In the genomic region with DNA sequence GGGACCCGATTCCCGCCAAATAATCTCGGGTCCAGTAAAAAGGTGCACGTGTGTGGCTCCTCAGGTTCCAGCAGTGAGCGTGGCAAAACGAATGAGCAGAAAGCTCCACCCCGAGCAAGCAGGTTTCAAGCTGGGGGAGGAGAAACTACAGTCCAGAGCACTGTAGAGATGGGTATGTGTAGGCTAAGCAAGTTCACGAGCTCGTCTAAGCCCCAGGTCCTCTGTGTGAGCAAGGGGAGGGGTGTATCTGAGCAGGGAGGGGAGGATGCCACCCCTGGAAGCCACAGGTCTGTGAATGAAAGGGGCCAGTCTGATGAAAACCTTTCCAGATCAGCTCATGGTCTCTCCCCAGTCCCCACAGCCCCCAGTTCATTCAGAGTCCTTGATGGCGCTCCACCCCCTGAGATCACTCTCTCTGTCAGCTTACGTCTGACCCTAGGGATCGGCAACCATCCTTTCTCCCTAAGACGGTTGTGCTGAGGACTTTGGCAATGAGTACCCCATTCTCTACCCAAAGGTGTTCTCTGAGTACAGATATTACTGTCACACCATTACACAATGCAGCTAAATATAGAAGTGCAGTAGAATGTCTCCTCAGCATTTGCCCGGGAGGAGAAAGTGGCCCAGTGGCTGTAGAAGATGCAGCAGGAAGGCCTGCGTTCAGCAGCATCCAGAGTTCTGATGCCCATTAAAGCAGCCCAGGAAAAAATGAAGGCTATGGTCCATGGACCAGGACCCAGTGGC, we compare ENCODE assay signal across 25 mouse cellular contexts.
DNase-seq lines count a peak whose midpoint lies in the region; ATAC-seq lines count a peak whose summit lies in the region.
"Had no signal": no experiment of that assay in that cellular context is flagged by ENCODE, and none has a peak within 500 bp of the region (broad histone marks: within the 10 kb centered on the region; RNA-seq: fewer than 3 reads in every experiment).

No protein-coding gene starts in this region.

- no peak overlapping the region for H3K27ac ChIP-seq in heart, embryonic 12.5 days (ENCODE audit: poor library complexity, severe bottlenecking)
- H3K27ac ChIP-seq in hindbrain, embryonic 10.5 days, result 0 out of 2 replicates have a peak overlapping the region, but pooled peaks have one; percentile 8
- H3K27ac ChIP-seq in hindbrain, embryonic 12.5 days, result no peak overlapping the region
- peak overlapping the region; percentile 15 for H3K27ac ChIP-seq in embryonic facial prominence, embryonic 10.5 days (replicated peaks)
- peak overlapping the region; percentile 46; the same call in 1 of the 2 replicates for H3K27ac ChIP-seq in limb, embryonic 10.5 days
- H3K27ac ChIP-seq: gastrocnemius, adult 2 months; limb, embryonic 13.5 days; liver, embryonic 12.5 days; midbrain, embryonic 10.5 days; stomach, embryonic 15.5 days had no signal

- no peak for DNase-seq in heart, postnatal 36 days
- DNase-seq in hindbrain, embryonic 10.5 days (ENCODE audit: low spot score), result no peak
- DNase-seq in embryonic facial prominence, embryonic 10.5 days (ENCODE audit: low spot score), result no peak
- no peak for DNase-seq in limb, embryonic 10.5 days (ENCODE audit: low spot score)
- no peak for DNase-seq in left cerebral cortex, postnatal 10 days (ENCODE audit: extremely low spot score in 1 of 2, low spot score in 2 of 2)
- DNase-seq: adrenal gland, adult 8-10 months; B cell, adult 2 months; cerebellum, adult 11-12 months; cerebellum, postnatal 14 days; gastrocnemius, adult 2 months; kidney, adult 18-20 months; kidney, postnatal 14 days; lung, adult 18-20 months; lung, postnatal 10 days; right cerebral cortex, postnatal 4 days; thymus, adult 18-20 months; thymus, postnatal 36 days had no signal

- peak overlapping the region; percentile 15; the same call in 1 of the 2 replicates for H3K9ac ChIP-seq in heart, embryonic 12.5 days
- H3K9ac ChIP-seq in hindbrain, embryonic 12.5 days, result no peak overlapping the region
- H3K9ac ChIP-seq: limb, embryonic 13.5 days; liver, embryonic 12.5 days; stomach, embryonic 15.5 days had no signal

- H3K9me3 ChIP-seq in heart, embryonic 12.5 days (replicated peaks), result peaks cover 7% of the 10 kb centered on the region; the same call in 1 of the 2 replicates
- H3K9me3 ChIP-seq in hindbrain, embryonic 10.5 days, result peaks cover 3% of the 10 kb centered on the region; the same call in 1 of the 2 replicates
- H3K9me3 ChIP-seq in hindbrain, embryonic 12.5 days (replicated peaks), result no peaks in the 10 kb centered on the region
- peaks cover 4% of the 10 kb centered on the region; the same call in 1 of the 2 replicates for H3K9me3 ChIP-seq in embryonic facial prominence, embryonic 10.5 days
- no peaks in the 10 kb centered on the region for H3K9me3 ChIP-seq in limb, embryonic 10.5 days (replicated peaks)
- H3K9me3 ChIP-seq: limb, embryonic 13.5 days; stomach, embryonic 15.5 days had no signal

- intact Hi-C loops in heart, postnatal 36 days (cut with DNase I), result no loop called here
- intact Hi-C loops in left cerebral cortex, postnatal 10 days (cut with DNase I), result no loop called here

- H3K4me3 ChIP-seq in heart, embryonic 12.5 days, result no peak overlapping the region
- no peak overlapping the region for H3K4me3 ChIP-seq in hindbrain, embryonic 10.5 days
- H3K4me3 ChIP-seq in hindbrain, embryonic 12.5 days, result no peak overlapping the region
- H3K4me3 ChIP-seq in embryonic facial prominence, embryonic 10.5 days, result no peak overlapping the region
- no peak overlapping the region for H3K4me3 ChIP-seq in limb, embryonic 10.5 days
- H3K4me3 ChIP-seq: gastrocnemius, adult 2 months; limb, embryonic 13.5 days; liver, embryonic 12.5 days; midbrain, embryonic 10.5 days; stomach, embryonic 15.5 days had no signal

- 37% methylated on average over 15 of the region's 15 CpGs for WGBS in heart, embryonic 12.5 days
- WGBS in hindbrain, embryonic 10.5 days, result 47% methylated on average over 15 of the region's 15 CpGs
- WGBS in hindbrain, embryonic 12.5 days, result 45% methylated on average over 15 of the region's 15 CpGs
- 45% methylated on average over 15 of the region's 15 CpGs for WGBS in embryonic facial prominence, embryonic 10.5 days
- 48% methylated on average over 15 of the region's 15 CpGs for WGBS in limb, embryonic 10.5 days

- H3K4me1 ChIP-seq in heart, embryonic 12.5 days (replicated peaks), result peaks cover 10% of the 10 kb centered on the region; the same call in 1 of the 2 replicates
- peaks cover 11% of the 10 kb centered on the region; the same call in 1 of the 2 replicates for H3K4me1 ChIP-seq in hindbrain, embryonic 10.5 days (replicated peaks)
- H3K4me1 ChIP-seq in hindbrain, embryonic 12.5 days, result no peaks in the 10 kb centered on the region
- peaks cover 22% of the 10 kb centered on the region for H3K4me1 ChIP-seq in embryonic facial prominence, embryonic 10.5 days
- peaks cover 25% of the 10 kb centered on the region for H3K4me1 ChIP-seq in limb, embryonic 10.5 days
- H3K4me1 ChIP-seq: liver, embryonic 12.5 days; stomach, embryonic 15.5 days had no signal

- ATAC-seq in heart, embryonic 12.5 days (ENCODE audit: insufficient number of reproducible peaks, low FRiP score), result no peak
- ATAC-seq in hindbrain, embryonic 12.5 days (ENCODE audit: low FRiP score), result no peak
- ATAC-seq: activated CD4-positive, CD25-positive, alpha-beta regulatory T cell, adult 4 months; inflammation-experienced regulatory T-cells, adult 6 months; liver, embryonic 12.5 days had no signal

- no peaks in the 10 kb centered on the region for H3K36me3 ChIP-seq in heart, embryonic 12.5 days
- no peaks in the 10 kb centered on the region for H3K36me3 ChIP-seq in hindbrain, embryonic 10.5 days
- no peaks in the 10 kb centered on the region for H3K36me3 ChIP-seq in hindbrain, embryonic 12.5 days
- no peaks in the 10 kb centered on the region for H3K36me3 ChIP-seq in embryonic facial prominence, embryonic 10.5 days (replicated peaks)
- H3K36me3 ChIP-seq in limb, embryonic 10.5 days, result no peaks in the 10 kb centered on the region
- H3K36me3 ChIP-seq: limb, embryonic 13.5 days; liver, embryonic 12.5 days; midbrain, embryonic 10.5 days; stomach, embryonic 15.5 days had no signal

- peak overlapping the region; percentile 51 for H3K4me2 ChIP-seq in heart, embryonic 12.5 days
- H3K4me2 ChIP-seq in hindbrain, embryonic 12.5 days (replicated peaks), result no peak overlapping the region
- H3K4me2 ChIP-seq: limb, embryonic 13.5 days; liver, embryonic 12.5 days; stomach, embryonic 15.5 days had no signal

- 0 out of 2 replicates have a peak, but pooled peaks cover 9% of the 10 kb centered on the region for H3K27me3 ChIP-seq in heart, embryonic 12.5 days (replicated peaks)
- peaks cover 11% of the 10 kb centered on the region for H3K27me3 ChIP-seq in hindbrain, embryonic 10.5 days (ENCODE audit: insufficient read depth, poor library complexity, severe bottlenecking)
- H3K27me3 ChIP-seq in hindbrain, embryonic 12.5 days, result no peaks in the 10 kb centered on the region
- H3K27me3 ChIP-seq in embryonic facial prominence, embryonic 10.5 days (replicated peaks; ENCODE audit: low read depth, poor library complexity, severe bottlenecking), result peaks cover 23% of the 10 kb centered on the region
- peaks cover 19% of the 10 kb centered on the region for H3K27me3 ChIP-seq in limb, embryonic 10.5 days (ENCODE audit: low read depth, poor library complexity, severe bottlenecking)
- H3K27me3 ChIP-seq: limb, embryonic 13.5 days; stomach, embryonic 15.5 days had no signal

Comparison
In these comparisons a context has a peak if more than half of its experiments do, and no peak if none do; other contexts are left out.
1. H3K27ac ChIP-seq: peak in hindbrain, embryonic 10.5 days (single experiment), embryonic facial prominence, embryonic 10.5 days (single experiment) and limb, embryonic 10.5 days (single experiment); none in heart, embryonic 12.5 days (single experiment) and hindbrain, embryonic 12.5 days (single experiment).